Mouse (Mus musculus): ENCODE data around the gene Trim15.

DNA sequence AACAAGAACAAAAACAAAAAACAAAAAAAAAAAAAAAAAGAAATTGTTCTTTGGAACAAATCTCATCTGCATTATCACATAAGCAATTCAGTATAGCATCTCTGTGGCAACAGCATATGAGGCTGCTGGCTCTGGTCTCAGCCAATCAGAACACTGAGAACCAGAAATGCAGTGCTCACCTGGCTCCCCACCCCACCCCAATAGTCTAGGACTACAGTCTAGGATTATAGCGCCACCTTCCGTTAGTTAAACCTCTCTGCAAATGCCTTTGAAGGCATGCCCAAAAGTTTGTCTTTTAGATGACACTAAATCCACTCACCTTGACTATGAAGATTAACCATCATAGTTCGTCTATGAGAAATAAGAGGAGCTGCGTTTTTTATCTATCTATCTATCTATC, 41.5 kb downstream of the Trim15 start:
- TF ChIP-seq ZC3H11A (IDR thresholded peaks at IDR 0.05; ENCODE audit: borderline replicate concordance, low read depth, low read length) (no peak), ZNF384 (IDR thresholded peaks at IDR 0.05; ENCODE audit: low read depth, low read length) (no peak; the same call in 1 of the 2 replicates)
